Mouse (Mus musculus) retina, adult 2 months (tissue): ENCODE measurements around the gene Pdcd1lg2.

Source experiments
- DNase-seq: peaks from one replicate; pipeline ENCODE4 v3.0.0-alpha.2; 2012; ENCODE audit warnings: low read depth, low spot score

The Pdcd1lg2 gene

DNA sequence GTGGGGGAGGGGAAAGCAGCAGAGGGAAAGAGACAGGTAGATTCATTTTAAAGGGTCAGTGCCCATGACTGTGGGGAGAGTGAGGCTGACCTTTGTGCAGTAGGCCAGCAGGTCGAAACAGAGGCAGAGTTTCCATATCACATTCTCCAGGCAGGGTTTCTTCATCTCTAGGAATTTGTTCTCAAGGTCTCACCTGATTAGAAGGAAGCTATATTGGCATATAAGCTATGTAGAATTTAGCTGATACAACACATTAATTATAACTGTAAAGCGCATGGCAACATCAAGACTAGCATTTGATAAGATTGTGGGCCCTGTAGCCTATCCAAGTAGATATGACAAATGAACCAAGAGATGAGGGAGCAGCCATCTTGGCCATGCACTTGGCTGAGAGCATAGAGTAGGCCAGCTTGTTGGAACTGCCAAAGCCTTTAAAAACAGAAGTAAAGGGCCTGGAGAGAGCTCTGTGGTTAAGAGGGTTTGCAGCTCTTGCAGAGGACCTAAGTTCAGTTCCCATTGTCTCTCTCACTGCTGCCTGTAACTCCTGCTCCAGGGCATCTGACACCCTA is 59.1 kb downstream of the Pdcd1lg2 start:
- no peak for DNase-seq

DNA sequence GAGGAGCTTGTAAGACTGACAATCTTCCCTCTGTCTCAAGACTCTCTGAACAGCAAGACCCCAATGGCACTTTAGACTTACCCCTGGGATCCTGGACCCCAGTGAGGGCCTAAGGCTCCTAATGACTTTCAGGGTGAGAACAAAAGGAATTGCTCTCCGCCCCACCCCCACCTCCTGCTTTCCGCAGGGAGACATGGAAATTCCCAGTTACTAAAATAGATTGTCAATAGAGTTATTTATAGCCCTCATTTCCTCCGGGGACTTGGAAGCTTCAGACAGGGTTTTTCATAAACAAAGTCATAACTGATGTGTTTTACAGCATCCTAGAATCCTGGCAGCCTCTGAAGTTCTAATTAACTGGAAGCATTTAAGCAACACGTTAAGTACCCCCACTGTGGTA is 59.9 kb downstream of the Pdcd1lg2 start:
- no peak for DNase-seq

DNA sequence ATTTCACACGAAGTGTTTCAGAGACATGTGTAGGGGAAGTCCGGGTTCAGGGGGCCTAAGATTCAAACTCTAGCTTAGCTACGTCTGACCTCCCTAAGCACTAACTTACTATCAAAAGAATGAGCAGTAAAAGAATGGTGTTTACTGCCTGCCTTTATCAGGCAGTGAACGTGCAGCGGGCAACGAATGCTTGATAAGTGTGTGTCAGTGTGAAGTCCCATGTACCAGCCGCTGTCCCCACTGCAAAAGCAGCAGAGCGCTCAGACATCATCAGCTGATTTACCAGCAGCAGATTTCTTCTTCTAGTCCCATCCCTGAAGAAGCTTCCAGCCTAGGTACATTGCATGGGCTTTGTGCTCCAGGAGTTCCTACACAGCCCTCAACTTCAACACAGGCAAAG is 61.7 kb downstream of the Pdcd1lg2 start:
- no peak for DNase-seq

DNA sequence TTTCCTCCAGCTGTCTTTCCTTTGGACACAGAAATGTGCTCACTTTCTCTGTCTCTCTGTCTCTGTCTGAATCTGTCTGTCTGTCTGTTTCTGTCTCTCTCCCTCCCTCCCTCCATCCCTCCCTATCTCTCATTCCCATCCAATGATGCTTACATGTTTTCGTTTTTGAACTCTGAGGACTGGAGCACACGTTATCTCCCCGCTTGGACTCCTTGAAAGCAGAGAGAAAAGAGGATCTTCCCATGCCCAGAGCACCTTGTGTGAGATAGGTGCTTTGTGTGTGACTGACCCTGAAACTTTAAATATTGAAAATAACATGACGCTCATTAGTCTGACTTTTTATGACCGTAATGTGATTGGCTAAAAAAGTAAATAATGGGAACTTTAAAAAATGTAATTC is 62.2 kb downstream of the Pdcd1lg2 start:
- DNase-seq, result no peak

DNA sequence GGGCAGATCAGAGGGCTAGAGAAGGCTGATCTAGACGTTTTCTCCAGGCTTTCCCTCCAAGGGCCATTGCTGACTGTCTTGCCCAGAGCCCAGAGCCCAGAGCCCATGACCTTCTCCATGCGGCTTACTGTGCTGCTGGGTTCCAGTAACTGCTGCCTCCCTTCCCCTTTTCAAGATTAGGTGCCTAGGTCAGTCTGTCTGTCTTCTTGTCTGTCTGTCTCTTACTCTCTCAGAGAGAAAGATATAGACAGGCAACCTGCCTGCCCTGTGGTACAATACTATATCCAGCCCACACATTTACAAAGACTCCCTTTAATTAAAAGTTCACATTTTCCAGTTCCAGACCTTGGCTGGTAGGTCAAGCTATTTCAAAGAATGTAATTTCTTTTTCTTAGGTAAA is 64.1 kb downstream of the Pdcd1lg2 start:
- no peak for DNase-seq

DNA sequence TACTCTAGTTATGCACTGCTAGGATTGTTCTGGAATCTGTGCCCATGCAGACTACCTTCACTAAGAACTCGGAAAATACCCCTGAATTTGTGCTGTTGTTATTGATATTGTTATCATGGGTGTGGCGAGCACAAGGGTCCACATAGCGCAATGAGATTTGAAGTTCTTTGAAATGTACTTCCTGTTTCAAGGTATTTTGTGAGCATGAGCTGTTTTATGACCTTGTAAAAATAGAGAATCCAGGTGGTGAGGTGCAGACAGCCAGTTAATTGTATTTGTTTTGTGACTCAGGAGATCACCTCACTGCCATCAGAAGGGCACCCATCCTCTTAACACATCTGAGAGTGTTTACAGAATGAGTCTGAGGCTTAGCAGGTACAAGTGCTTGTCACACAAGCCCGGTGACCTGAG is 64.5 kb downstream of the Pdcd1lg2 start:
- no peak for DNase-seq

DNA sequence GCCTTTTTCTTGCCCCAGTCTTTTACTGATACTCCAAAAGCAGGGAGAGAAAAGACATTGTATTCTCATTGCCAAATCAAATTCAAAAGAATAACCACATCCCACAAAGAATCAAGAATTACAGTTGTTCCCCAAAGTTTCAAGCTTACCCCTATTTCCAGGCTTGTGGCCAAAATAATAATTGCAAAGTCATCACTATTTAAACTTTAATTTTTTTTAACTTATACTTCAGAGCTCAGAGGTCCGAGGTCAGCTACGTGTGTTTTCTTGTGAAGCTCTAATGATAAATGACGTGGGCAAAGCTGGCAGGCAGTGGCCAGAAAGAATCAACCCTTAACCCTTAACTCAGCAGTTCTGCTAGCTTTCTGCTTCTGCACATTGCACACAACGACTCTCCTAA is 67.9 kb downstream of the Pdcd1lg2 start:
- DNase-seq, result no peak

DNA sequence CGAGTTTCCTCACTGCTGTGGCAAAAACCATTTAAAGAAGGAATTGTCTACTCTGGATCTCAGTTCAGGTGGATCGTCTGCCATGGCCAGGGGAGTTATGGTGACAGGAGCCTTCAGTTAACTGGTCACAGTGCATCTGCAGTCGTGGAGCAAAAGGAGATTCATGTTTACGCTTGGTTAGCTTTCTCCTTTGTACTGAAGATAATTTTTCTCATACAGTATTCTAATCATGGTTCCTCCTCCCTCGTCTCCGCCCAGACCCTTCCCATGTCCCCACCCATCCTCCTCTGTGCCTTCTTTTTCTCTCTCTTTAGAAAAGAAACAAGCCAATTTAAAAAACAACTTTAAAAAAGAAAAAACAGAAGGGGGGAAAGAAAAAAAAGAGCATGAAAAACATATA is 70.9 kb downstream of the Pdcd1lg2 start:
- no peak for DNase-seq

DNA sequence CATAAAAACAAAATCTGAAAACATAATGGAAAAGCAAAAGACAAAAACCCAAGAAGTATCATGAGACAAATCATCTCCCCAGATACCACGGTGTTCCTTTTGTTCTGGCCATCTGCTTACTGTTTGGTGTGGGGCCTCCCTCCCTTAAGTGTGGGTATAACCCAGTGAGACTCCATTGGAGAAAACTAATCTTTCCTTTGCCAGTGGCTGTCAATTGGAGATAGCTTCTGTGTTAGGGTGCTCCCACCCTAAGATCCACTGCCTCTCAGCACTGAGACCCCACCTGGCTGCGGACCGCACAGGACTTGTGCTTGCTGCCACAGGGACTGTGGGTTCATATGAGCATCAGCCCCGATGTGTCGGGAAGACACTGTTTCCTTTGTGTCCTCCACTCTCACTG is 71.4 kb downstream of the Pdcd1lg2 start:
- DNase-seq, result no peak

DNA sequence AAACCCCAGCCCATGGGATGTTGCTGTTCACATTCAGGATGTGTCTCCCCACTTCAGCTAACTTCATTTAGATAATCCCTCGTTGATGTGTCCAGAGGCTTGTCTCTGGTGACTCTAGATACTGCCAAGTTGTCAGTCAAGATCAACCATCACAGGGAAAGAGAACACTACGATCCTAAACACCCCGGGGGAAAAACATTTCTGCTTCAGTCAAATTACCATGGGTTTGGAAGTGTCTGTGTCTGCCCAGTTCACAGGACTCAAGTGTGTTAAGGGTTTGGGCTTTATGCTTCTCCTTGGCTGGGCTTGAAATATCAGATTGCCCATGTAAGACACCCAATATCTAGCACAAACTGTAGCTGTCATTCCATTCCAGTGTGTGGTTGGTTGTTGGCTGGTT is 71.9 kb downstream of the Pdcd1lg2 start:
- no peak for DNase-seq

DNA sequence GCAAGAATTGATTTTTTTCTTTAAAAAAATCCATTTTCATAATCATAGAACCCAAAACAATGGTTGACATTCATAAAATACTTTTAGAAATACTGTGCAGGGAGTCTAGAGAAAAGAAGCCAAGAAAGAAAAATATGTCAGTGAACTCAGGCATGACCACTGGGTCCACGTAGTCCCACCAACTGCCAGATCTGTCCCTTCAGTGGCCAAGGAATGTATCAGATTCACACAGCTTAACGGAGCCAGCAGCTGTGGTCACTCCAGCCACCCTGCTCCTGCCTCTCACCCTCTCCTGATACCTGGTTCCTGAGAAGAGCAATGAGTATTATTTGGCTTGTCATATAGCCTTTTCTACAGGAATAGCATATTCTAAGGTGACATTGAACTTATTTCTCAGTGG is 72.7 kb downstream of the Pdcd1lg2 start:
- DNase-seq, result no peak

DNA sequence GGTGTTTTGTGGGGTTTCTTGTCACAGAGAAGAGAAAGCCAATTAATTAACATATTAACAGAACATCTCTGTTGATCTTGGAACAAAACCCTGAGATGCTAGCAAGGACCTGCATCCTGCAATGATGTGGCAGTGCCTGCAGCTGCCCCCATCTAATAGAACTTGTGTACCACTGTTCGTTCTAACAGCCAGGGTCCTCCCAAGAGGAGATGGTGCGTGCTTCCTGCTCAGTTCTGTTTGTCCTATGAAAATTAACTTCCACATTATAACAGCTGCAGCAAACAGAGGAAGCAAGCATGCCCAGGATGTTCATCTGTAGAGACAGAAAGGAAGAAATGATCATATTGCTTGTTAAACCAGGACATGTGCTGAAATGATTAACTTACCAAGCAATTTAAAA is 73.8 kb downstream of the Pdcd1lg2 start:
- DNase-seq, result no peak

DNA sequence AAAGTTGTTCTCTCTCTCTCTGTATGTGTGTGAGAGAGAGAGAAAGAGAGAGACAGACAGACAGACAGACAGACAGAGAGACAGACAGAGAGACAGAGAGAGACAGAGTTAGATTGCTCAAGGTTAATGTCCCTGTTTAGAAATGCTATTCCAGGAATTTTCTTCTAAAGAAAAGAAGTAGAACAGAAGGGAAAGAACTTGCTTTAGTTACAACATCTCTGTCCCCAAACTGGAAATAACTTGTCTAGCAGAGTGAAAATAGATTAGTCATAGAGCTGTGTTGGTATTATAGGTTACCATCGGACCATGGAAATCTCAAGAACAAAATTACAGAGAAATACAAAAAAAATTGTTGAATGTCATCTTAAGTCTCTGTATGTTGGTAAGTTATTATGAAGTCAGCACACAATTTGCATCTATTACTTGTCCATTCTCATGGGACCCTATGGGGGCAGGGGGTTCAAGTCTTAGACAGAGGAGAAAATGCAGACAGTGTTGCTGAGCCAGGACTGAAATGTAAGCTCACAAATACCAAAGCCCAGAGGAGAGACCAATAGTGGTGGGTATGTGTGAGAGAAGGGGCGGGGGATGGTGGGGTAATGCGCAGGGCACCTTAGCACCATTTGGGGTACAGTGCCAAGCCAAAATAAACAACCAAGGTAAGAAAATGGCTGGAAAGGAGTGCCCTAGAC is 74.7 kb downstream of the Pdcd1lg2 start:
- no peak for DNase-seq

DNA sequence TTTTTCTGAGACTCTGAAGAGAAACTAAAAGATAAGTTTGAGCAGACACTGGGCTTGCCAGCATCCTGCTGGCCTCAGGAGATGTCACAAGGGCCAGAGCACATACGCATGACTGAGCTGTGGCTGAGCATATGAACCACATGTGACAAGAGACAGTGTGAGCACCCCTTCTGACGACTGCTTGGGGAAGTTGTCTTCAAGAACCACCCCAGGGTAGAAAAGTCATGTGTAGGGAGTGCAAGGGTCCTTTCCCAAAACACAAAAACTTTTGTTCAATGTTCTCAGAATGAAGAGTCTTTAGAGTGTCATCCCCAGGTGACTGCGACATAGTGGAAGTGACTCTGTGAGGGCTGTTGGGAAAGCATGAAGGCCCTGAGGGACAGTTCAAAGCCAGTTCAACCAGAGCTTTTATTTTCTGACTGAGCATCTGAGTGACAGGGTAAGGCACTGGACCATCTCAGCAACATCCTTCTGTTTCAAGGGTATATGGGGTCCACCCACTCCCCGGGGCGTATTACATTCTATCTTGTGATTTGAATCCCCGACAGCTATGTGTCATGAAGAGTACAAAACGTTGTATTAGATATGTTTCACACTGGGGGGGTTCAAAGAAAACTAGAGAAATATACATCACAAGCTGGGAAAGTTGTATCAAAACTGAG is 76.0 kb downstream of the Pdcd1lg2 start:
- DNase-seq, result no peak

DNA sequence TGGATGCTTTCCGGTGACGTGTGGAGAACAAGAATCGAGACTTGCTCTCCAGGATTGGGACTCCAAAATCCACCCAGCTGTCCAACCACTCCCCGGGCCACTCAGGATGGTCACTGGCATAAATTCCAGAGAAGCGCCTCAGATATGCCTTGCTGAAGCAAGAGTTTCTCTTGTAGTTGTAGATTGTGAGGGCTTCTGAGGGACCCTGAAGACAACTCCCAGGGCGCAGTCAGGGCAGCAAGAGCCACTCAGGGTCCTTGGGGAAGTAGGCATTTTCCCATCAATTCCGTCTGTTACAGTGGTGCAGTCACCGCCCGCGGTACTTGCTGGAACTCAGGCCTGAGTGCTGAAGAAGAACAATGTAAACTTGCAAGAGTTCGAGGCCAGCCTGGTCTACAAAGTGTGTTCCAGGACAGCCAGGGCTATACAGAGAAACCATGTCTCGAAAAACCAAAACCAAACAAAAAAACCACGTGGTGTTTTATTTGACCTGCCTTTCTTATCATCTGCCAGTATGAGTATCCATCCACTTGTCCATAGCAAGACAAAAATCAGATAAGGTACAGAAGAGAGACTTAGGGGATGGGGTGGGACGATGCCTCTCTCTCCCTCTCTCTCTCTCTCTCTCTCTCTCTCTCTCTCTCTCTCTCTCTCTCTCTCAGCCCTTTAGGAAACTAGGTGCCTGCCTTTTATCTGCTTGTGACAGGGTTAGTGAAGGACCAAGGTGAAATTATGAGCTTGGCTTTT is 76.8 kb downstream of the Pdcd1lg2 start:
- DNase-seq, result no peak

DNA sequence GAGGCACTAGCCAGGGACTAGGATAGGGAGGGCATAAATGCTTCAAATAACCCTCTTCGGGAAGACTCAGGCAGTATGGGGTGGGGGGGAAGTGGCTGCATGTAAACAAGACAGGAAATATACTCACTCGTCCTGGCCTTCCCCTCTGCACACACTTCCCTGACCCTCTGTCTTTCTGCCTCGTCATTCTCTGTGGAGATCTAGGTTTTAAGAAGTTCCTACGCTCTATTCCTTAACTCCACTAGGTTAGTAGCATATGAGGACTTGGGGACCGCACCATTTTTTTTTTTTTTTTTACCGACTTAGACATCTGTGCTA is 77.3 kb downstream of the Pdcd1lg2 start:
- no peak for DNase-seq

DNA sequence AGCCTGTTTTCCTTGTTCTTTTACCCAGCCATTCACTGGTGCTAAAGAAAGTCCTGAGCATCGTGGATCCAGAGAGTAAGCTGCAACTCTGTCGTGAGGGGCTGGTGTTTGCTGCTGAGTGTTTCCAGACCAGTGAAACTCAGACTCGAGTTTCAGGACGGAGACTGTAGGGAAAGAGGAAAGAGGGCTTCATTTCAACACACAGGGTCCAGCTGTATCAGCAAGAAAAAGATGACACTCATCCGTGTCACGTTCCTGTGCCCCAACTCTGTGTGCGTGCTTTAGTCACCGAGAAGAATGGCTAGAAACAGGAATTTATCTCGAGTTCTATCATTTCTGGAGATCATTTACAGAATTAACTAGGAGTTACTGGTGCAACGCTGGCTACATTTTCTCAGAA is 77.7 kb downstream of the Pdcd1lg2 start:
- no peak for DNase-seq

DNA sequence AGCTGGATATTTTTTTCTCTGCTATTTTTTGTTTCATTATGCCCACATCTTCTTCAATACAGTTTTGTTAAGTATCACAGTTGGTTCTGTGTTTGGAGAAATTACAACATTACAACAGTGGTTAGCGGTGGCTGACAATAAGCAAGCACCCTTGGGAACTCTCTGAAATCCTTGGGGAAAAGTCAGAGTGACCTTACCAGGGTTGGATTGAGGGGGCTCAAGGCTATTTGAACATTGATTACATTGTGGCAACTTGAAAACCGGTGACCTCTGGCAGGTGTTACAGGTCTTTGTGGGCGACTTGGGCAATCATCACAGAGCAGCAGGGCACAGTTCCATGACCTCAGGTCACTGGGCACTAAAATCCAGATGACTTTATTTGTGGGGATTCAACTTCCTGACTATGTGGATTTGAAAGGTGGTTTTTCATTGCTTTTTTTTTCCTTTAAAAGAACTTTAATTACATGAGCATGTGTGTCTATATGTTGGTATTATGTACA is 79.1 kb downstream of the Pdcd1lg2 start:
- DNase-seq, result no peak

DNA sequence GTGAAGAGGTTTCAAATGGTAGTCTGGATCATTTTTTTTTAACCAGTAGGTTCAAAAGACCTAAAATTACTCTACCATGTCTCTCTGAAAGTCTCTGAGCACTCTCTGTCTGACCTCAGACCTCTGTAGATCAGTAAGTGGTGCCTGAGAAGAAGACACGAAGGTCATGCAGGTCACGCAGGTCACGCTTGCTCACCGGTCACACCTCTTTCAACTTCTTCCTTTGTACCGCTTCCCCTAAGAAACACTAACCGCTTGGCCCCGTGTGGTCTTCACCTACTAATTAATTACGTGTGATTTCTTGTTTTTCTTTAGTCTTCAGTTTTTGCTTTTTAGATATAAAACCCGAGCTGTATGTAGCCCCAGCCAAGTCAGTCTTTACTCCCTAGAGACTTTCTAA is 80.7 kb downstream of the Pdcd1lg2 start:
- no peak for DNase-seq

DNA sequence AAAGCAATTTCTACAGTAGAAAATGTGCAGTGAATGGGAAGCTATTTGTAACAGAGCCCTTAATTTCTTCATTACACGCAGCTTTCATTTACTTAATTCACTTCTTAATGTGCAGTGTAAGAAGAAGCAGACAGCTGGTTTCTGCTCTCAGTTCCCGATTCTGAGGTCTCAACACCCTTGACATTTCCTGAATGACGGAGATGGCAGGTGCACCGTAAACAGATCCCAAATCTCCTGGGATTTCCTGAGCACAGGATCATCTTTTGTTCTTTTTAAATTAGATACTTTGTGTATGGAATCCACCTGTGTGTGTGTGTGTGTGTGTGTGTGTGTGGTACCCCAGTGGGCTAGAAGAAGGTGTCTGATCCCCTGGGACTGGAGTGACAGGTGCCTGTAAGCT is 83.7 kb downstream of the Pdcd1lg2 start:
- DNase-seq, result no peak

DNA sequence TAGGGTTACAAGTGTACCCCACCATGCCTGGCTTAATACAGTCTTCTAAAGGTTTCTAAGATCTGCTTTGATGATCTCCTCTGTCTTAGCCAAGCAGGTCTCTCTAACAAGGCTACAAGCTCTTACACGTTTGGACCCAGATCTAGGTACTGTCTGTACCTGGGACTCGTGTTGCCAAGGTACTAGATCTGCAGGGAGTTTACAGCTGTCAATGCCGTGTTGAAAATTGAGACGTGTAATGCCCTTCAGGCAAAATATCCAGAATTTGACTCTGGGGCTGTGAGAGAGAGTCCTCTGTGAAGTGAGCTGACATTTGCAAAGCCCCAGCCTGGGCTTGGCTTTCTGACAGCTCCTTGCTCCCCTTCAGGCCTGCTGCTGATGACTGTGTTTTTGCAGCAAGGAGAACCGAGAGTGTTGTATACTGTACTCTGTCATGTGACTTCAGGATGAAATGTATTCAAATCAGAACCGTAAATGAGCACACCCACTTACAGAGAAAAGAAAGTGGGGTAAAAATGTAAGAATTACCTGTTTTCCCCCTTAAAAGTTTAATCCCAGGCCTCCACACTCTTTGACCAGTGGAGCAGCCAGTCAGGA is 85.4 kb downstream of the Pdcd1lg2 start:
- DNase-seq, result no peak
